Mouse (Mus musculus): ENCODE results near the gene Galntl6. TPM values are rescaled to one million over a fixed set of nuclear protein-coding genes. Genes with fewer than 3 reads are reported as not detected.

Gene Galntl6
- under 1 TPM; 0.02 to 0.06 TPM for polyA plus RNA-seq (2017; shearing (Covaris generic))

DNA sequence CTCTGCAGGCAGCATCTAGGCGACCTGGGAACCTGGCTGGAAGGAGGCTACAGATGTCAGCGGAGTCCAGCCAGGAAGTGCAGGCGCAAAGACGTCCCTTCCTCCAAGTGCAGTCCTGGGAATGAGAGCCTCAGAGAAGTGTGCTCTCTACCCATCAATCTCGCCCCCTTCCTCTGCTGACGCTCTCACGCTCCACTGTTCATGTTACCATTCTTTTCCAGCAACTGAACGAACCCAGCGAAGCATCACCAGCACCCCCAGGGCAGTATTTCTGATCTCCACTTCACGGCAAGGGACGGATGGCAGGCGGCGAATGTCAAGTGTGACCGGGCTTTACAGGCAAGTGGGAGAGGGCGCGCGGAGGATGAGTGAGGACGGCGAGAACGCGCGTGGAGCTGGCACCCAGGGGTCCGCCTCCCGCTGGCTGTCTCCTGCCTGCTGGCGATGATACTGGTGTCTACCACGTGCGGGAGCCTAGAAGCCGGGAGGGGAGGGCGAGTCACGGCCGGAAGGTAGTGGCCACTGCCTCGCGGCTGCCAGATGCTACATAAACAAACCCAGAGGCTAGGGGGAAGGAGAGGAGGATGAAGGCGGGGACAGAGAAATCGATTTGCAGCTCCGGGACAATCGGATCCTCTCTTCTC is at the start of gene Galntl6:
Gene Galntl6, minus strand, starts transcription at position 445 of the 644 bp plus-strand sequence.

DNA sequence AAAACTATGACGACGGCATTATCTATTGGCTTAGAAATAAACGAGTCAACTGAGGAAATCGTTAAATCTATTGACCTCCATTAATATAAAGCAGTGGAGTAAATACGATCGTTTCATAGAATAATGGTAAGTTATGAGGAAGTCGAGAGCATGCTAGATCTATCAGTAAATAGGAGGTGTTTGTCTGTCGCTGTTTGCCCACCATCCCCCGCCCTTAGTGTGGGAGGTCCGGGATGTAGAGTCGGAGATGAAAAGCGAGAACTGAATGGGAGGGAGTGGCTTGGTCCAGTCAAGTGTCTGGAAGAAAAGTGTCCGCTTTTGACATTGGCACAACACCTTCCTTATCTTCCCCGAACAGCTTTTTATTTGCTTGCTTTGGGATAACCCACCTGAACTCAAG is 763 bp downstream of the Galntl6 start, which contains the start of gene BC030500:
Gene BC030500, plus strand, starts transcription at position 79 of the 400 bp plus-strand sequence.

Other genes with a start within 250 kb of the Galntl6 start
- not detected for gene BC030500, start 885 bp downstream of the Galntl6 start, polyA plus RNA-seq (2017; shearing (Covaris generic))